8 mouse cellular contexts compared by ENCODE assay signal in the genomic region with DNA sequence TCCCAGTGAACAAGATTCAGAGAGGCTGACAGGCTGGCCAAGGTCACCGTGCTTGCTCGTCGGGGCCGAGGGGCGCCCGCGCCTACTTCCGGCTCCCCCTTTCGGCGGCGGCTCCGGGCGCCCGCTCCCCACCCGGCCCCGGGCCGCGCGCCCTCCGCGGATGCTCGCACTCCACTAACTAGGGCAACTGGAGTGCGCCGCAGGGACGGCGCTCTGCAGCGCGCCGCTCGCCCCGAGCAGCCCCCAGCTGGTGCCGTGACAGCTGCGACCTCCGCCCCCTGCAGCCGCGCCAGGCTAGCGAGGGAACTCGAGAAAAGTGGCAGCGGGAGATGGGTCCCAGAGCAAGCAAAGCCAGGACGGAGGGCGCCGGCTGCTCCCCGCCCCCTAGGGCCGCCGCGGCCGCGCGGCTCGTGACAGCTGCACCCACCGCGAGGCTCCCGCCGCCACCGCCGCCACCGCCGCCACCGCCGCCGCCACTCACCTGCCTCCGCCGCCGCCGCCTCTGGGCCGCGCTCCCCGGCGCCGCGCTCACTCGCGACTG. TPM values are rescaled to one million over a fixed set of nuclear protein-coding genes. Genes with fewer than 3 reads are reported as not detected.
DNase-seq lines count a peak whose midpoint lies in the region; ATAC-seq and TF ChIP-seq lines count a peak whose summit lies in the region.

No protein-coding gene starts in this region.

- peak; percentile 65 for DNase-seq in G1E (ENCODE audit: low spot score)
- peak; percentile 52 to 68 for DNase-seq in cerebellum, adult 18-20 months
- peak; percentile 34 for DNase-seq in left cerebral cortex, adult 8-10 months (ENCODE audit: low spot score in 2 of 2)
- peak; percentile 69 to 72 for DNase-seq in right cerebral cortex, postnatal 10 days (ENCODE audit: low spot score in 2 of 2)
- DNase-seq in urinary bladder, postnatal 36 days (ENCODE audit: low spot score in 2 of 2) = peak; percentile 29 to 37

- TF ChIP-seq CTCF in G1E (IDR thresholded peaks at IDR 0.05; ENCODE audit: low read depth, low read length) = no peak

- WGBS in hindbrain, embryonic 12.5 days = under 1% methylated on average over 60 of the region's 73 CpGs

- H3K4me2 ChIP-seq in hindbrain, embryonic 12.5 days (replicated peaks) = peak overlapping the region; percentile 79

- H3K9me3 ChIP-seq in G1E (replicated peaks) = no peaks in the 10 kb centered on the region
- H3K9me3 ChIP-seq in hindbrain, embryonic 12.5 days (replicated peaks) = no peaks in the 10 kb centered on the region
- no peaks in the 10 kb centered on the region for H3K9me3 ChIP-seq in megakaryocyte, embryonic 14.5 days

- H3K27ac ChIP-seq in hindbrain, embryonic 12.5 days = peak overlapping the region; percentile 98

- H3K27me3 ChIP-seq in G1E (ENCODE audit: insufficient read depth, low read length) = peaks cover 12% of the 10 kb centered on the region
- peaks cover 6% of the 10 kb centered on the region for H3K27me3 ChIP-seq in hindbrain, embryonic 12.5 days
- H3K27me3 ChIP-seq in megakaryocyte, embryonic 14.5 days (replicated peaks) = peaks cover 17% of the 10 kb centered on the region

- H3K9ac ChIP-seq in hindbrain, embryonic 12.5 days = peak overlapping the region; percentile 90

- H3K4me1 ChIP-seq in G1E (ENCODE audit: insufficient read depth, low read depth, low read length) = peaks cover 30% of the 10 kb centered on the region
- peaks cover 14% of the 10 kb centered on the region for H3K4me1 ChIP-seq in hindbrain, embryonic 12.5 days
- peaks cover 40% of the 10 kb centered on the region for H3K4me1 ChIP-seq in megakaryocyte, embryonic 14.5 days

- peak overlapping the region; percentile 97 for H3K4me3 ChIP-seq in G1E (ENCODE audit: low read depth, low read length)
- H3K4me3 ChIP-seq in hindbrain, embryonic 12.5 days = peak overlapping the region; percentile 95
- H3K4me3 ChIP-seq in megakaryocyte, embryonic 14.5 days (replicated peaks) = peak overlapping the region; percentile 99

- H3K36me3 ChIP-seq in G1E (replicated peaks) = peaks cover 5% of the 10 kb centered on the region
- H3K36me3 ChIP-seq in hindbrain, embryonic 12.5 days = no peaks in the 10 kb centered on the region
- H3K36me3 ChIP-seq in megakaryocyte, embryonic 14.5 days (replicated peaks; ENCODE audit: low read length) = no peaks in the 10 kb centered on the region

- ATAC-seq in G1E (ENCODE audit: extremely low read depth, insufficient number of reproducible peaks, low FRiP score, poor library complexity, severe bottlenecking) = peak; percentile 23; the same call in 1 of the 2 replicates
- ATAC-seq in frontal cortex, adult (ENCODE audit: low TSS enrichment) = peak; percentile 72
- ATAC-seq in hindbrain, embryonic 12.5 days (ENCODE audit: low FRiP score) = peak; percentile 91

RNA-seq across cellular contexts. Expression of a gene that starts 0.6 kb away (rescaled TPM):
- total RNA-seq in G1E (2014; fragmentation: Nextera tagmentation) (55.7 and 58.4 TPM in 2 replicates), G1E (2017) (12.3 and 12.6 TPM in 2 replicates)
- polyA plus RNA-seq in G1E (2012) = 3.5 and 4.1 TPM in 2 replicates
- 9.9 and 10.7 TPM in 2 replicates for polyA plus RNA-seq in hindbrain, embryonic 12.5 days (2016; fragmentation: Nextera tagmentation; extraction: Ambion mirVana)
- total RNA-seq in left cerebral cortex, adult 8-10 months (2022) = 100 to 1,000 TPM; 104 to 121 (median 107) TPM
- 6.0 and 13.0 TPM in 2 replicates for polyA plus RNA-seq in megakaryocyte, embryonic 14.5 days (2012; ENCODE audit: insufficient read depth, low replicate concordance)

Comparison
In these comparisons a context has a peak if more than half of its experiments do, and no peak if none do; other contexts are left out.
1. Peak in every context shown above with its lines: DNase-seq, ATAC-seq, H3K4me3 ChIP-seq and H3K27ac ChIP-seq.
2. ATAC-seq: peak in every context shown above with its lines; median percentile 91 in hindbrain, embryonic 12.5 days; 72 in frontal cortex, adult; 23 in G1E.